Mouse (Mus musculus) right cerebral cortex, postnatal 36 days (tissue): ENCODE measurements around the gene Olfr324.

Source experiments
- DNase-seq, 2 experiments: peaks; one replicate each; pipeline ENCODE4 v3.0.0; 2022; ENCODE audit warnings: low spot score in 2 of 2, mixed read lengths in 1 of 2

Olfr324 gene

DNA sequence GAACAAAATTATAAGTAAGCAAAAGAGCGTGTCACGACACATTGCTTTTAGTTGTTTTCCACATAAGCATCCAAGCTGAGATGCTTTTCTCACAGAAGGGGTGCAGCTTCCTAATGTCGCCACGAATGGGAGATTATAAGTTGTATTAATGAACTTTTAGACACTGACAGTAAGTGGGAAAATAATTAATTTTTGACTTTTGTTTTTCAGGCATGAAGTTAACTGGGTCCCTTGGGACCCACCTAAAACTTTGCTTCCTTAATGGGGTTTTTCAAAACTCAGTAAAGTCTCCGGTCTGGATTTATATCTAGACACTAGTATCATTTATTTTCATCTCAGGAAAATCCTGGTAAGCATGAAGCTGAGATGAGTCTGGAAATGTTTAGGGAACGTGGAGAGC lies at the start of gene Olfr324:
Olfr324 (plus strand) TSS at position 301 of the 400 bp plus-strand sequence.
- DNase-seq, result no peak

DNA sequence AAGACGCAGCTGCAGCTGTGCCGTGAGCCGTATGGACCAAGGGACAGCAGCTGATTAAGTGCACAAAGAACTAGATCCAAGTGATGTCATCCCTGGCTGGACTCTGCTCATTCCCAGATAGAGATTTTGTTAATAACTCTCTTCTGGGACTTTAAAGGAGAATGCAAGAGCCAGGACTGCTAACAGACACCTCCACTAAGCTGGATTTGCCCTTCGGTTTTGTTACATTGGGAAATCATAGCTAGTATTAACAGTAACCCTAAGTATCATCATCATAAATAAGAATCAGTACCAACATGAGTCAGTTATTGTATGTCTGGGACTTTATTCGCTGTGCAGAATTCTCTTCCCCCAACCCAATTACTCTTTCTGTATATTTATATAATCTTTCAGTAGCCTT lies 48.6 kb upstream of the Olfr324 start, which contains the start of gene Olfr329-ps:
Olfr329-ps (minus strand) TSS at position 101 of the 400 bp plus-strand sequence.
- DNase-seq, result no peak

DNA sequence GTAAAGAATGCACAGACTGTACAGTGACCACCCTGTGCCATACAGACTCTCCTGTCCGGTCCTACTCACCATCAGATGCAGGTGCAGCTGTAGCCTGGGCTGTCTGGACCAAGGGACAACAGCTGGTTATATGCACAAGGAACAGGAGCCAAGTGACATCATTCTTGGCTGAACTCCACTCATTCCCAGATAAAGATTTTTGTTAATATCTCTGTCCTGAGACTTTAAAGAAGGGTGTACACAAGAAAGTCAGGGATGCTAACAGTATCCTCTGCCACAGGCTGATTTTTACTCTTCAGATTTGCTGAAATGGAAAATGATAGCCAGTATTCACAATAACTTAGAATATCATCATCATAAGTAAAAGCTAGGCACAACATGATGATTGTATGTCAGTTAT lies 39.4 kb upstream of the Olfr324 start, which contains the start of gene Olfr328:
Olfr328 (minus strand) TSS at position 101 of the 400 bp plus-strand sequence.
- DNase-seq, result no peak

DNA sequence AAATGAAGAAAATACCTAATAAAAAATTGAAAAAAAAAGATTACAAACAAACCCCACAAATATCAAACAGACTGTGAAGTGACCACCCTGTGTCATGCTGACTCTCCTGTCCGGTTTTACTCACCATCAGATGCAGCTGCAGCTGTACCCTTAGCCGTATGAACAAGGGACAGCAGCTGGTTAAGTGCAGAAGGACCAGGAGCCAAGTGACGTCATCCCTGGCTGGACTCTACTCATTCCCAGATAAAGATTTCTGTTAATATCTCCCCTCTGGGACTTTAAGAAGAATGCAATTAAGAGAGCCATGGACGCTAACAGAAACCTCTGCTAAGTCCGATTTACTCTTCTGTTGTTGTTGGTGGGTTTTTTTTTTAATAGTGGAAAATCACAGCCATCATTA lies 24.5 kb upstream of the Olfr324 start, which contains the start of gene Olfr224:
Olfr224 (minus strand) TSS at position 149 of the 400 bp plus-strand sequence.
- DNase-seq, result no peak

DNA sequence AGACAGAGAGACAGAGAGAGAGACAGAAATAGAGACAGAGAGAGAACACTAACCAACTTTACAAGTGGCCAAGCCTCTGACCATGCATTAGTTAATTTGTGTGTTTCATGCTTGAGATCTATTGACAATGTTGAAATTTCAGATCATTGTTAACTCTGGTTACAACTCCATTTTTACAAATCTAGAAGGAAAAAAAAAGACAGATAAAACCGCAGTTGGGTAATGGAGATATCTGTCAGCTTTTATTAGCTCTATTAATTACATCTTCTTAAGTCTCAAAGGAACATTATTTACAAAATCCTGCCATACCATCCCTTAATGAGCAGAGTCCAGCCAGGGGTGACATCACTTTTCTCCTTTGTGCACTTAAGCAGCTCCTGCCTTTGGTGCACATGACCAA lies 17.5 kb upstream of the Olfr324 start, which contains the start of gene Olfr325:
Olfr325 (plus strand) TSS at position 301 of the 400 bp plus-strand sequence.
- no peak for DNase-seq

DNA sequence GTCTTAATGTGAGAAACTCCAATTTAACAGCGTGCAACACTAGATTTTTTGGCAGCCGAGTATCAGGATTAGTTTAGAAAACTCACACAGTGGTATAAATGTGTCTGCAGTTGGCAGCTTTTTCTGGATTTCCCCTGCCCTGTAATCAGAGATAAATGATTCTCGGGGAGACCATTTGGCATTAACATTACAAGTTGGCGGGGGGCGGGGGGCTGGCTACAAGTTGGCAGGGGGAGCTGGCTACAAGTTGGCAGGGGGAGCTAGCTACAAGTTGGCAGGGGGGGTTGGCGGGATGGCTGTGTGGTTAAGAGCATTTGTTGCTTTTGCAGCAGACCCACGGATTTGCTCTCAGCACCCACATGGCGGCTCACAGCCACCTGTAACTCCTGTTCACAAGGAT lies 16.3 kb upstream of the Olfr324 start:
- peak in 1 of 2 experiments; percentile 4 for DNase-seq

DNA sequence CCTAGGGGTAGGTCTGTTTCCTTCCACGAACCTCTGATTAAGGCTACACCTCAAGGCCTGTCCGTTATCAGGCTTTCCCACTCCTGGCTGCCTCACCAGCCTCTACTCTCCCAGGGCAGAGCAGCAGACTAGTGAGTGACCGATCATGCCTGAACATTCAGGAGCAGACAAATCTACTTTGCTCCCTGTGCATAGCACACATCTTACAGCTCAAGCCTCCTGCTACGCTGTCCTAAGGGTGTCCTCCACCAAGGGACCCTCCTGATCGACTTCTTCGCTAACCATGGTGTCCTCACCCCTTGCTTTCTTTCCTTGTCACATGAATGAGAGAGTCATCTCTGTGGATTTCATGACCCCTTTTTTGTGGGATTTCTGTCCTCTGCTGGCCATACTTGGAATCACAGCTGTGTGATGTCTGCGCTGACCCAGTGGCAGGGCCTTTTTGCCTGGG lies 7.0 kb upstream of the Olfr324 start:
- DNase-seq, result no peak

DNA sequence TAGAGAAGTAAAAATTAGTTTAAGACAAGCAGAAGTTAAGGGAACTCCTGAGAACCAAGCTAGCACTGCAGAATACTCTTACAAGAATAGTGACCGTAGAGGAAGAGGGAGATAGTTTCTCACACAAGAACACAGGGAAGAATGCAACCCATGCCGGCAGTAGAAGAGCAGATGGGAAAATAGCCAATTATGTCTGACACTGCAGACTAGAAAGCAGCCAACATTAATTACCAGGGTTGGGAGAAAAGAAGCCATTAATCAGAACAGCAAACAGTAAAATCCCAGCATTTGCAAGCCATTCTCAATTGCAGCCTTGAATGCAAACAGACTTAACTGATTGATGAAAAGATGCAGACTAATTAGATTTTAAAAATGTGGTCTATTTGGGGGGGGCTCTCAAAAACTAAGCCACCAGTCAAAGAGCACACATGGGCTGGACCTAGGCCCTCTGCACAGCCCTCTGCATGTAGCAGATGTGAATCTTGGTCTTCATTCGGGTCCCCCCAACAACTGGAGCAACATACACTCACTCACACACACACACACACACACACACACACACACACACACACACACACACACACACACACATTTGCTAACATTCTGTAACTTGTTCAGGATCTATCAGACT lies 6.2 kb upstream of the Olfr324 start:
- DNase-seq, result no peak

DNA sequence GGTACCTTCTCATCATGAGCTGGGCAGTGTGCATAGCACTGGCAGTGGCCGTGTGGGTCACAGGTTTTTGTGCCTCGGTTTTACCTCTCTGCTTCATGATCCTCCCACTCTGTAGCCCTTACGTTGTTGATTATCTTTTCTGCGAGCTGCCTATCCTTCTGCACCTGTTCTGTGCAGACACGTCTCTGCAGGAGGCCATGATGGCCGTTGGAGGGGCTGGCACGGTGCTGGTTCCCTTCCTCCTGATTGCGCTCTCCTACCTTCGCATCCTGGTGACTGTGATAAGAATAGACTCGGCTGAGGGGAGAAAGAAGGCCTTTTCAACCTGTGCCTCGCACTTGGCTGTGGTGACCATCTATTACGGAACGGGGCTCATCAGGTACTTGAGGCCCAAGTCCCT lies 2.9 kb downstream of the Olfr324 start:
- DNase-seq, result no peak

DNA sequence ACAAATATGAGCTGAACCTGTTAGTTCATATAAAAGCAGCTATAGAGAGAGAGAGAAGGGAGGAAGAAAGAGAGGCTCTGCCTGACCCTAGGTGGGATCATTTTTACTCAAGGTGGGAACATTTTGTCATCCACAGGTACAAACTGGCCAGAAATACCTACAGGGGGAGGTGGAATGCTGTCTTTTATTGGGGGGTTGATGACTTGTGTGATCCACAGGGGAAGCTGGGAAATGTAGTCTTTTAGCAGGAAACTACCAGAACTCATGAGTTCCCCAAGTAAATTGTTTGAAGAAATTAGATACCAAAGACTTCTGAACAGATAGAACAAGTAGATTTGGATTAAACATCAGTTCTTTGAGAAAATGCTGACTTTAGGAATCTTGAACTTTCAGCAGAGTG lies 7.1 kb downstream of the Olfr324 start:
- no peak for DNase-seq

DNA sequence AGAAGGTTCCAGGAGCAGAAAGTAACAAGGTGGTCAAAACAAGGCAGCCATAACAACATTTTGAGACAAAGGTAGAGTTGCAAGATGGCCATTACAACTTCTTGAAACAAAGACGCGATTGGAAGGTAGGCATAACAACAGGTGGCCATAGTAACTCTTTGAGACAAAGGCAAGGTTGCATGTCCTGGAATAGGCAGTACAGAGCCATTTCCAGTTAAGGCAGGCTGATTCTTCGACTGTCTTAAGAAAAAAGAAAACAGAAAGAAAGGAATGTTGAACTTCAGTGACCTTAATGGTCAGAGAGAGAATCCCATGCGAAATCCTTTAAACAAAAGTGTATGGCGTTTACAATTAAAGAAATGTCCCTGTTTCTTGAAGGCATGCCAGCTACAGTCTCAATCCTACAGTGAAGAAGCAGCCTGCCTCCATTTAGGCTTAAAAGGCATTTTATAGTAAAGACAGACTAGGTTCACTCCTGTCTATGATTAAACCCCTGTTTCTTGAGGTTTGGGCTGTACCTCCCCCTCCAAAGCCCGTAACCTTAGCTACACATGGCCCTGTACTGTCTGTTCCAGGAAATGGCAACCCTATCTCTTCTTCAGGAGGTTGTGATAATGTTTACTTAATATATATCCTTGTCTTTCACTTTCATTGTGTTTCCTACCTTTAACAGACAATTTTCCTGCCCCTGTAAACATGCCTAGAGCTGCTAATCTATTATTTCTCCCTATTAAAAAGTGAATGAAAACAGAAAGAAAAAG lies 8.1 kb downstream of the Olfr324 start:
- DNase-seq, result no peak

DNA sequence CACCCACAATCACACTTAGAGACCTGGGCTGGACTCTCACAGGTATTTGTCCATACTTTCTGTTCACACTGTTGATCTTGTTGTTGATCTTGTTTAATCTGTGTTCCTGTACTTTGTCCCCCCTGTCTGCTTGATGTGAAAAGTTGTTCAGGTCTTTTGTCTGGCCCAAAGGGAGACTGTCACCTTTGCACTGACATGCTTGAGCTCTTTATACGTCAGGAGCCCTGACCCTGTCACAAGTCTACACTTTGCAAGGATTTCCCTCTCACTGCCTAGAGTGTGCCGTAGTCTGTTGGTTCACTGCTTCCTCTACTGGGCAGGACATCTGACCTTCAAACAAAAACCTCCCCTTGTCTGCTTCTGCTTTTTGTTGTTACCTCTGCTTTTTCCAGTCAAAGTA lies 9.8 kb downstream of the Olfr324 start:
- no peak for DNase-seq

DNA sequence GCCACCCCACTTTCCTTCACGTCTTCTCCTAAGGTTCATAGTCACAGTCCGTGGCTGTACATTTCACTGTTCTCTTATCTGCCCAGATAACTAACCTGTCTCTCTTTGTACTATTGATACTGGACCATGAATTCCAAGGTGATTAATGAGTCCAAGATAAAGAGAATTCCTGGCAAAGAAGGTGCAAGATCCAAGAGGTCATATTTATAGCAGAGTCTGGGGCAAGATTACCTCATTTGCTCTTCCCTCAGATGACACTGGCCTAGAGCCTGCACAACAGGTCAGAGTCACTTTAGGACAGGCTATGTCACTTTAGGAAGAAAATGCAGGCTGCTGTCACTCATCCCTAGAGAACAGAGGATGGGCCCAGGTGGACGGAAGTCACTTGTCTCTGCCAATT lies 10.3 kb downstream of the Olfr324 start:
- no peak for DNase-seq

DNA sequence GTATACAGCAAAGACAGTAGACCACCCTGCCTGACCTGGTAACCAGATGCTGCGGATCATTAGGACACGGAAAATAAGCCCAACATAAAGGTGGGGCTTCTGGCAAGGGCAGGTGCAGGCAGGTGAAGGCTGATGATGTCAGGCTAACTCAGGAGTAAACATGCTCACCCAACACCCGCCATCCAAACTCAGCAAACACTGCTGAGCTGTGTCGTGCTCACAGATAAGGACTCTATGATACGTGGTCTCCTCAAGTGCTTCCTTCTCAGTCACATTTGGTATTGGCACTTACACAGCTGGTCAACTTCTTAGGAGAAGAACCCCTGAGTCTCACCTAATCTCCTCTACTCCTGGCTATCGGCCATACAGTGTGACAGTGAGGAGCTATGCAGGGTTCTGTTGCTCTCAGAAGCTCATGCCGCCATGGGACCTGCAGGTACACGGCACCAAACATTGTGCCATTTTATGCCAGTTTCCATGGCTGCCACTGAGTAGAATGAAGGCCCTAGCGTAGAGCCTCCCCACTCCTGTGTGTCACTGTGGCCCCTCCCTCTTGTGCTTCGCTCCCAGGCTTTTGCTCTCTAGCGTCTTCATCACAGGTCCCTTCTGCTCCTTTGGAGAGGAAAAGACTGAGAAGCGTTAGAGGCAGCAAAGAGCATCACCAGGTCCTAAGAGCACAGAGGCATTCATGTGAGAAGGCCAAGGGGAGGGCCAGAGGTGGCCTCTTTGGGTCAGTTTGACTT lies 11.4 kb downstream of the Olfr324 start:
- DNase-seq, result no peak

DNA sequence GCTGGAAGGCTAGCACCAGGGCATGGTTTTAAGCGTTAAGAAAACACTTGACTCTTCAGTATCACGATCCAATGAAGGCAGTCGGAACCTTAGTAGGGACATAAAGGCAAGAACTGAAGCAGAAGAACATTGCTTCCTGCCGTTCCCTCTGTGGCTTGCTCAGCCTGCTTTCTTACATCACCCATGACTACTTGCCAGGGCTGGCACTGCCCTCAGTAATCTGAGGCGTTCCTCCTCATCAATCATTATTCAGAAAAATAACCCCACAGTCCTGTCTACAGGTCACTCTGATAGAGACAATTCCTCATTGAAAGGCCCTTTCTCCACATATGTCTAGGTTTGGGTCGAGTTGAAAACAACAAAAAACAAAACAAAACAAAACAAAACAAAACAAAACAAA lies 12.1 kb downstream of the Olfr324 start:
- DNase-seq, result no peak

DNA sequence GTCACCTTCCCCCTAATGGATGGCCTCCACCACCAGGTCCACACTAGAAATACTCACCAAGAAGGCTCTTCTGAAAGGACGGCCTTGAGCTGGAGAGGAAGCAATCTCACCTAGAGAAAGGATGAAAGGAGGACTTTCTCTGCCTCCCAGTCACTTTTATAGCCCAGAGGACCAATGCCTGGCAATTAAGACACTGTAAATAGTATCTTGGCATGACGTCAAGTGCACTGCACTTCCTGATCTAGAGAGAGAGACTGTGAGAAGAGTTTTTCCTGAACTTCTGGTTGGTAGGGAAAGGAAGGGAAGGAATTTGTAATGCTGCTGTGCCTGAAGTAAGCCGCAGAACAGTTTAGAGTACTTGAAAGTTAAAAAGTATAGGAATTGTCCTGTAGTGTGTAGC lies 18.4 kb downstream of the Olfr324 start:
- no peak for DNase-seq

DNA sequence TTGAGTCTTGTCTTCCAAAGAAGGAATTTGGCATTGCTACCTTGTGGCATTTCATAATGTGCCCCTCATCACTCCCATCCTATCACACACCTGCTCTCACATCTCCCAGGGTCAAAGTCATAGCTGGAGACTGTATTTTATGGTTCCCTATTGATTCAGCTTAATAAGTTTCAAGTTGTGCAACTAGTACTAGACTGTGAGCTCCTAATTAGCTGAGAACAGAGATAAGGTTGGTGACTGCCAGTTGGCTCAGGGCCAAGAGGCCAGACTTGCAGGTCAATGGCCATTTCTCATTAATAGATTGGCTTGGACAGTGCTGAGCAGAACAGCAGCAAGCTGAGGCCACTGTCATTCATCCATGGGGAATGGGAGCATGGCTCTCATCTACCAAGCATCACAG lies 19.6 kb downstream of the Olfr324 start:
- no peak for DNase-seq

DNA sequence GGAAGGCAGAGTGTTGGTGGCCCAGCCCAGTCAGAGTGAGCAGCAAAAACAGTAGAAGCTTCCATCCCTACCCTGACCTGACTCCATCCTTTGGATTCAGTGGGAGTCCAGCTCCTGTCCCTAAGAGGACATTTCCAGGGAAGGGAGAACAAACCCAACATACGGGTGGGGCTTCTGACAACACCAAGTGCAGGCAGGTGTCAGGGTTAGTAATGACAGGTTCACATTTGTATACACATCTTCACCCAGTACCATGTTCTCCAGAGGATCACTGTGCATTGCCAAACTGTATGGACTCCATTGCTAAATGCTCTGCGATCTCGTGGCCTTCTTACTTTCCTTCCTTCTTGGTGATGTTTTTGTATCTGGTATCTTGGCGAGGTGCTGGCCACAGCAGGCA lies 21.1 kb downstream of the Olfr324 start, which contains the start of gene 2210407C18Rik:
2210407C18Rik (minus strand) TSS at position 101 of the 400 bp plus-strand sequence.
- DNase-seq, result no peak

DNA sequence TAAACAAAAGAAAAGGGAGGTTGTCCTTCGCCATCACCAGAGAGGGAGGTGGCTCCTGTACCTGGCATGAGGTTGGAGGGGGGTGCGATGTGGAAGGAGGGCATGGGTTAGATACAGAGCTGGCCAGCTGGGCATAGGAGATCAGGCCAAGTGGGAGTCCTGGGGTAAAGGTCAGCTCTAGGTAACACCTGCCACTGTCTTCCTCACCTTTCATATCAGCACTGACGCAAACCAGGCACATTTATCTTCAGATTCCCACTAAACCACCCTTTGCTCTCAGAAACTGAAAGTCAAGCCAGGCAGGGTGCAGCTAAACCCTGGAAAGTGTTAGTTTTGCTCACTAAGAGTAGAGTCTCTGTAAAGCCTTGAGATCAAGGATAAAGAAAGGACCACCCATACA lies 23.5 kb downstream of the Olfr324 start:
- no peak for DNase-seq

DNA sequence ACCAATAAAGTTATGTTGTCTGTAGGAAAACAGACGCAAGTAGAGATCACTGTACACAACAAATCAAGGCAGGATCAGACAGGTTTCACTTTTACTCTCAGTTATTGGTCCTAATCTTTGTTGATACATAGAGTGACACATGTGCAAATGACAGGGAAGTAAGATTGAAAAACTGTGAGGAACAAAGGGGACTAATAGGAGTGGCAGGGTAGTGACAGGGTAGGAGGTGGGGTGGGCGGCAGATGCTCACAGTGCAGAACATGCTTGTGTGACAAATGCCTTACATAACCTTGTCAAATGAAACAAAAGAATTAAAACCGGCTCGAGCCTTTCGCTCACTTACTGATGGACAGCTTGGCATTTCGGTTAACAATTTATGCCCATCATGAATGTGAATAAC lies 23.9 kb downstream of the Olfr324 start:
- DNase-seq, result no peak

DNA sequence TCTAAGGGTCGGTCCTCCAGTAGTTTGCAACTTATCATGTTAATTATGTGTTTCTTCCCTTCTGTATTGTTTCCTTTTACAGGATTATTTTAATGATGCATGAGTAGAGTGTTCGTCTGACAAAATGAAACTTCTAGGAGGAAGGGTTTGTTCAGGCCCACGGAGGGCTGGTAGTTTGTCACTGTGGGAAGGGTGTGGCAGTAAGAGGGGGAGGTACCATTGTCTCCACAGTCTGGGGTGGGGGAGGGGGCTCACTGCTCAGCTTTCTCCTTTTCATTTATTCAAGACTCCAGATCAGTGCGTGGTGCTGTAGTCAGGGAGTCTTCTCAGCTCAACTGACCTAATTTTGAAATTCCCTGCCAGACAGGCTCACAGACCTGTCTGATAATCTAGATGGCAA lies 31.2 kb downstream of the Olfr324 start:
- no peak for DNase-seq

DNA sequence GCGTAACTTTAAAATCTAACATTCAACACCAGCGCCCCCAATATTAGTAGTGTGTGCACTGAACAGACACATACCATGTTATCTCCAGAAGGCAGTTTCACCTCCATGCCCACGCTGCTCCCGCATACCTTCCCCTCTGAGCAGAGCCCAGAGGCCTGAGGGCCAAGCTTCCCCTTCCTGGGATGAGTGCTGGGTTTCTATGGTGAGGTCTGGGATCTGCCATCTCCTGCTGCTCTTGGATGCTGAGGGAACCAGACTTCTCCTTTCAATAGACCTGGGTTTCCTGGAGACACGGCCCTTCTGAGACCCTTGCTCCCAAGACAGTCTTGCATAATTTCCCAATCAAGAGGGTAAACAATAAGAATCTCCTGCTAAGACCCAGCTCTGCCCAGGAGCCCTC lies 35.5 kb downstream of the Olfr324 start, which contains the start of gene Olfr323:
Olfr323 (minus strand) TSS at position 101 of the 400 bp plus-strand sequence.
- no peak for DNase-seq
